Mouse (Mus musculus): ENCODE results near the gene Caprin1.

DNA sequence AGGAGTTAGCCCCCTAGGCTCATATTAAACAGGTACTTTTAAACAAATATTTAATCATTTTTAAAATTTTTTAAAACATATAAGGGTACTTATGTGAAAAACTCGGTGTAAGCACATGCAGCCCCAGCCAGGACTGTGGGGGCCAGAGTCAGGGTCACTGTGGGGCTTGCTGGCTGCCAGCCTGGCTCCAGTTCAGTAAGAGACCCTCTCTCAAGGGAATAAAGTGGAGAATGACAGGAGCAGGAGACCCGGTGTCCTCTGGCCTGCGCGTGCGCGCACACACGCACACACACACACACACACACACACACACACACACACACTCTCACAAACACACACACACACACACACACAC, 78.2 kb downstream of the Caprin1 start:
- TF ChIP-seq CTCF (conservative IDR thresholded peaks at IDR 0.05; ENCODE audit: insufficient read depth, insufficient read length, low read depth, low read length) (no peak), POLR2A (IDR thresholded peaks at IDR 0.05; ENCODE audit: low read depth, low read length) (no peak)

All from kidney, adult 2 months (tissue).